Mouse (Mus musculus) adrenal gland, adult 2 months (tissue): ENCODE measurements around the gene Fut1. TPM values are rescaled to one million over a fixed set of nuclear protein-coding genes. Genes with fewer than 3 reads are reported as not detected.
A peak's percentile ranks its signal among the peaks of the same experiment; 100 is the strongest.
"Not testable (repeated sequence)": the region's sequence is repeated elsewhere in the genome, so short reads cannot be mapped to it uniquely, and the experiment has no call there.

Source experiments
- DNase-seq: peaks from one replicate; pipeline ENCODE4 v3.0.0; 2021
- polyA plus RNA-seq: library from polyadenylated mRNA; depleted of rRNA; stranded (reverse); fragments of >200 nt; gene quantifications from 2 replicates; pipeline ENCODE4 v1.2.3, GENCODE M21; 2012
- total RNA-seq, 2 experiments: library from RNA; stranded (reverse); gene quantifications; 2 replicates each; pipeline ENCODE4 v1.2.3; 2021

Fut1 gene
- total and polyA plus RNA-seq, 3 experiments: not detected

GRCm38 (mm10) chr7:45638623-45639401 is 21.7 kb downstream of the Fut1 start:
- DNase-seq: peak; percentile 93

DNA sequence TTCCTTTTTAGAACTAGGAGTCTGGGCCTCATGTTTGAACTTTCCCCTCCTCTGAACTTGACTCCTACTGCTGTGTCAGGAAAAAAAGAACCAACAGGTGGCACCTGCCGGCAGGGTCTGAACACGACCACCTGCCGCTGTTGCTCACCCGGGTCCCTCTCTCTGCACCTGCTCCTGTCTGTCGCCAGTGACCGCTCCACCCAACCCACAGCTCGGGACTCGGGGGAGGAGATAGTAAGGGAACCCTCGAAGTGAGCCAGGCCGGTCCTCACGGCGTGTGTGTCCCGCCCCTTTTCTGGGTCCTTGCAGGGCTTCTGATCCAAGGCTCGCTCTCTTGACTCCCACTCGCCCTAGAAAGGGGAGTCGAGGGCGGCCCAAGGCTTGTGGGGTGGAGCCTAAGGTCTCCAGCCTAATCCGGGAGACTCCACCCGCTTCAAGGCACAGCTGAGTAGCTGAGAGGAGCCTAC is 22.5 kb downstream of the Fut1 start, which contains the start of gene Mamstr:
Mamstr (plus strand) TSS at position 417 of the 467 bp plus-strand sequence.
- no peak for DNase-seq

GRCm38 (mm10) chr7:45640191-45640957 is 23.3 kb downstream of the Fut1 start:
- no peak for DNase-seq

DNA sequence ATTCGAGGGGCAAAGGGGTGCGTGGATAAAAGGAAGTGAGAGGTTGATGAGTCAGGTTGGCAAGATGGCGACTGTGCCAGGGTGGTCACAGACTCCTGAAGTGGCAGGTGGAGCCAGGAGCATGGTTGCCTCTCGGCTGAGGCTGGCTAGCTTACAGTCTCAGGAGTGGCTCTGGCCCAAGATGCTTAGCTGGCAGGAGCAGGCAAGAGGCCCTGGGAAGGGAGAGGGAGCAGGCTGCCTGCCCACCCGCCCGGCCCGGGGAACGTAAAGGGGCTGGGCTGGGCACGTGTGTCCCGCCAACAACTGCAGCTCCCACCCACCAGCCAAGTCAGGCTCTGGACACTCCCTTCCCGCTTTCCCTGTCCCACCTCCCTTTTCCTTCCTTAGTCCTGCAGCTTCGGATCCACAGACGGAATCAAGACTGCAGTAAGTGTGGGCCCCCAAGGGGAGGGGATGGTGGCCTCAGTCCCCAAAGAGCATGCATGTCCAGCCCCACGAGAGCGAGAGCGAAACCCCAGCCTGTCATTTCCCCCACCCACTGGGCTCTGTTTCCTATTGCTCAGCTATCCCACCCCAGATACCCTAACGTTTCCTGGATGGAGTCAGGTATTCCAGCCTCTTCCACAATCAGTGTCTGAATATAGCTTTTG is 24.4 kb downstream of the Fut1 start:
- DNase-seq: no peak

DNA sequence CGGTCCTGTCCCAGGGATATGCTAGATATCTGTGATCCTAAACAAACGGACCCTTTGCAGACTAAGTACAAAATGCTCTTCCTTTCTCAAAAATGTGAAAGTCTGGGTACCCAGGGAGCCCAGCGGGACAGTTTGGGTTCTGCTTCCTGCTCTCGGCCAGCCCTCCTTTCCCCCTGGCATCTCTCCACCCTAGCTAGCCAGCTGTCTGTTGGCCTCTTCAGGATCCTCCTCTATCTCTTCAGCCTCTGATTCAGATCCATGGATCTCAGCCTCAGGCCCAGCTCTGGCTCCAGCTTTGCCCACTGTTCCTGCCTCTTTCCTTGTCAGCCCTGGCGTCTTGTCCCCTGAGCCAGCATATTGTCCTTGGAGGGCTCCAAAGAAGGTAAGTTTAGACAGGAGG is 25.0 kb downstream of the Fut1 start:
- no peak for DNase-seq

GRCm38 (mm10) chr7:45642503-45643255 is 25.6 kb downstream of the Fut1 start:
- DNase-seq: no peak

DNA sequence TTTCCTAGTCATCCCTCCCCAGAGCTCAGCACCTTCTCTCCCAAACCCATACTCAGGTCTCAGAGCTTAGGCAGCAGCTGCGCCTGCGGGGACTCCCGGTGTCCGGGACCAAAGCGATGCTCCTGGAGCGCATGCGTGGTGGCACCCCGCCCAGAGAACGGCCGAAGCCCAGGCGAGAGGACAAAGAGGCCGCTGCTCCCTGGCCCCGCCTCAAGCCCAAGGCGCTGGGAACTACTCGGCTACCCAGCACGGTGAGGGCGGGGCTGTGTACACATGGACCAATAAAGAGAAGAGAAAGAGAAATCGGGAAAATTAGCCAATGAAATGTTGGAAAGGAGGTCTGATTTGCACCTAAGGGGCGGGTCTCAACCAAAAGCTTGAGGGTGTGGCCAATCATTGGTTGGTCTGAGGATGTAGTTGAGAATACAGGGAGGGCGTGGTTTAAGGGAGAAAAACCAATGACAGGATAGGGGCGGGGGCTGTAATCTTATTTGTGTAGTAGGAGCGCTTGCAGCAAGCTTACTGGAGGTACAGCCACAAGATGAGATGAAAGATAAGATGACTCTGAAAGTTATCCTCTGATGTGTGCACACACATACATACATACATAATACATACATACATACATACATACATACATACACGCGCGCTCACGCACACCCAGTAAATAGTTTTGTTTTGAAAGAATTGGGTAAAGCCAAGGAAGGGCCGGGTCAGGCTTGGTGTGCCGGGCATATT is 26.5 kb downstream of the Fut1 start:
- peak; percentile 94 for DNase-seq

- no peak for DNase-seq
These were observed 27.1 kb downstream of the Fut1 start for GRCm38 (mm10) chr7:45644183-45644582.

- DNase-seq: no peak
These were observed 27.9 kb downstream of the Fut1 start for GRCm38 (mm10) chr7:45644872-45645590.

GRCm38 (mm10) chr7:45645591-45645971 is 28.5 kb downstream of the Fut1 start:
- DNase-seq: no peak

GRCm38 (mm10) chr7:45646671-45647070 is 29.6 kb downstream of the Fut1 start:
- DNase-seq: peak; percentile 68

- peak; percentile 78 for DNase-seq
These were observed 32.3 kb downstream of the Fut1 start for GRCm38 (mm10) chr7:45649351-45649750.

- not testable (repeated sequence) for DNase-seq
These were observed 33.4 kb downstream of the Fut1 start for GRCm38 (mm10) chr7:45650484-45650883.

- no peak for DNase-seq
These were observed 37.4 kb downstream of the Fut1 start for GRCm38 (mm10) chr7:45654424-45655047.

DNA sequence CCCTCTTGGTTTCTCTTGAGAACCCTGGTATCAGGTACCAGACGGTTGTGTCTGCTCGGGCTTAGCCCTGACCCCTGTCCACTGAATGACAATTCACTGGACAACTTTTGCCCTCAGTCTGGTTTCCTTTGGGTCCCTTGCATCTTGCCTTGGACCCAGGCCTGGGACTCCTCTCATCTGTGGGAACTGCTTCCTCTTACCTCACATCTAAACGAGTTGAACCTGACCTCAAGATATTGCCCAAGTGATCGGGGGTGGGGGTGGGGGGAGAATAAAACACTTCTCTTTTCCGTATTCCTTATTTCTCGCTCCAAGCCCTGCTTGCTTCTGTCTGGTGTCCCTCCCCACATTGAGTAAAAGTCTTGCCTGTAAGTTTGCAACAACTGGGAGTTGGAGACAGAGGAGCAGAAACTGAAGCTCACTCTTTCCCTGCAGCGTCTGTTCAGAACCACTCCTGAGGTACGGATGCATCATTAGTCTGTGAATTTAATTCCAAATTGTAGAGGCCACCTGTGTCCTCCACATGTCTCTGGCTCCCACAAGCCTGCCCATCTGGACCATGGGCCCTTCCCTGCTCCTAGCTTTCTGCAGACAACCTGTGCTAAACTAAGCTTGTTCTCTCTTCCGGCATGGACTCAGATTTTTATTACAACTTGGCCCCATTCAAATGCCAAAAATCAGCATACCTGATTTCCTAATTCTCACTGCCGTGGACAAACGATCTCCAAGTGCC is 43.8 kb downstream of the Fut1 start:
- no peak for DNase-seq

DNA sequence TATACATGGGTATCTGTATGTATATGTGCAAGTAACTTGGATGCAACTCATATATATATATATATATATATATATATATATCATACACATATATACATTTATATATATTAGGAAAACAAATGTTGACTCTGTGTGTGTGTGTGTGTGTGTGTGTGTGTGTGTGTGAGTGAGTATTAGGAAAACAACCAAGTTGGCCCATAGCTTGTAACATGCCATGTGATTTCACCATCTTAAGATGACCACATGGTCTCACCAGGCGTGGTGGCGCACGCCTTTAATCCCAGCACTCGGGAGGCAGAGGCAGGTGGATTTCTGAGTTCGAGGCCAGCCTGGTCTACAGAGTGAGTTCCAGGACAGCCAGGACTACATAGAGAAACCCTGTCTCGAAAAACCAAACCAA is 44.6 kb downstream of the Fut1 start:
- DNase-seq: not testable (repeated sequence)

DNA sequence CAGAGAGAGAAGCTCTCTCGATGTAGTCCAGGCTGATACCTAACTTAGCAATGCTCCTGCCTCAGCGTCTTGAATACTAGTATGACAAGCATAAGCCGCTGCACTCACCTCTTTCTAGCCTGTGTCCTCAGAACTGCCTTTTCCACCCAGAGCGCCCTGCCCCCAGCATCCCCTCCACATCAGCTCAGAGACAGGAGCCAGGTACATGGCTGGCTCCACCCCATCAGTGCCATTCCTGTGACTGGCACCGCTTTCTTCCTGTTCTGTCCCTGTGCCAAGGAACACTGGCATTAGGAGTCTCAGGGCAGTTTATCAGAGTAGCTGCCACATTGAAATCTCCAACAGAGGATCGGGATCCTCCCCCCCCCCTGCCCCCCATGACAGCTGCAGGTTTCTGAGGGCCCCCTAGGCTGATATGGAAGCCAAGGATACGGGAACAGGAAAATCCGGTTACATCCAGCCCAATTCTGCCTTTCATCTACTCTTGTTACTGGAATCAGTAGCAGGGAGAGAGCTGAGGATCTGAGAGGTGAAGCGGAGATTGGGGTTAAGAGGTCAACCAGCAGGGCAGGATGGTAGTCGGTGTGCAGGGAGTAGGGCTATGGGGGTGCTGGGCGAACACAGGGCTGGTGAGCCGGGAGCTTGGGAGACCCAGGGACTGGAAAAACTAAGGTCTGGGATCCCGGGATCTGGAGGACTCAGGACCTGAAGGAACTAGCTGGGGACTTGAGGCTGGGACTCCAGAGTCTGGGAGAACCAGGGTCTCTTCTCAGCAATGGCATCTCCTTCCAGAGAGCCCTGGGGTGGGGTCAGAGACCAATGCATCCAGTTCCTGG is 48.4 kb downstream of the Fut1 start:
- no peak for DNase-seq

DNA sequence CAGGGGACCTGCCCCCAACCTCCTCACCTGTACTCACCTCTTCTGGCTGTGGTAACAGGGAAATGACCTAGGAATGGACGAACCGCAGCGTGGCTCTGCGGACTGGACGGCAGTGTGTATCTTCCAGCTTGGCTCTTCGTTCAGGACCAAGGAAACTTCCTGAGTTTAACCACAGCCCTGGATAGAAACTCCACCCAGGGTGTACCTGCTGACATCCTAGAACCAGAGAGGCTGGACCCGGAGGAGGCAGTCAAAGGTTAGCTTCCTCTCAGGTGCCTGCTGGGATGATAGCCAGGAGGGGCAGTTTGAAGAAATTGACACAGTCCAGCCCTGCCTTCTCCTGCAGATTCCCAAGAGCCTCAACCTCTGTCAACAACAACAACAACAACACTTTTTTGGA is 49.1 kb downstream of the Fut1 start, which contains the start of gene Fut2:
Fut2 (minus strand) TSS at position 234 of the 400 bp plus-strand sequence.
- DNase-seq: no peak
